Mouse (Mus musculus) liver, embryonic 14.5 days (tissue): Measurements from ENCODE around the gene Cacna1f. TPM values are rescaled to one million over a fixed set of nuclear protein-coding genes. Genes with fewer than 3 reads are reported as not detected.

Source experiments
- ATAC-seq: fragments of 200-750 bp; cut with Nextera tagmentation; 2 replicates; pipeline ENCODE4 v1.8.0; 2017; ENCODE audit warnings: moderate number of reproducible peaks, mild to moderate bottlenecking, moderate library complexity; ENCODE audit not compliant: insufficient read depth
- DNase-seq, 3 experiments: peaks; one replicate each; pipeline ENCODE4 v3.0.0-alpha.2; 2012 to 2013; ENCODE audit warnings: low read depth in 3 of 3, low spot score in 3 of 3
- H3K27ac ChIP-seq: fragments of 300-500 bp; sonication (generic); 2 replicates; pipeline ENCODE4 v1.5.1; 2014; ENCODE audit warnings: moderate library complexity, mild to moderate bottlenecking, control low read depth, inconsistent platforms
- H3K27me3 ChIP-seq: fragments of 300-500 bp; sonication (generic); 2 replicates; pipeline ENCODE4 v1.6.1; 2014; ENCODE audit warnings: mild to moderate bottlenecking, low read length, moderate library complexity; ENCODE audit not compliant: control insufficient read depth, insufficient read depth
- H3K36me3 ChIP-seq: fragments of 300-500 bp; sonication (generic); replicated peaks from 2 replicates; pipeline ENCODE4 v1.6.1; 2014; ENCODE audit warnings: low read depth; ENCODE audit not compliant: control insufficient read depth, insufficient read depth
- H3K4me1 ChIP-seq, 2 experiments: fragments of 200-500 bp in 1 of 2; fragments of 300-500 bp in 1 of 2; sonication (generic) in 1 of 2; replicated peaks; 2 replicates each; pipeline ENCODE4 v1.6.1; 2012 to 2014; ENCODE audit warnings: antibody characterized with exemption in 1 of 2, inconsistent platforms in 1 of 2, low read length in 1 of 2; ENCODE audit not compliant: control insufficient read depth in 2 of 2, insufficient read depth in 2 of 2
- H3K4me2 ChIP-seq: fragments of 300-500 bp; sonication (generic); 2 replicates; pipeline ENCODE4 v1.6.1; 2014; ENCODE audit warnings: low read depth, mild to moderate bottlenecking, control low read depth, moderate library complexity
- H3K4me3 ChIP-seq, 2 experiments: fragments of 200-500 bp in 1 of 2; fragments of 300-500 bp in 1 of 2; sonication (generic) in 1 of 2; 2 replicates each; pipeline ENCODE4 v1.5.1; 2012 to 2014; ENCODE audit warnings: low read depth in 2 of 2, low read length in 2 of 2, mild to moderate bottlenecking in 2 of 2, control low read depth in 1 of 2, inconsistent platforms in 1 of 2, moderate library complexity in 1 of 2; ENCODE audit not compliant: insufficient read depth in 1 of 2
- H3K9ac ChIP-seq: fragments of 300-500 bp; sonication (generic); replicated peaks from 2 replicates; pipeline ENCODE4 v1.6.1; 2014; ENCODE audit warnings: mild to moderate bottlenecking, control low read depth, moderate library complexity
- H3K9me3 ChIP-seq: fragments of 300-500 bp; sonication (generic); 2 replicates; pipeline ENCODE4 v1.6.1; 2016; ENCODE audit warnings: low read length, mixed read lengths; ENCODE audit not compliant: control insufficient read depth
- CTCF ChIP-seq: IDR thresholded peaks from 2 replicates; pipeline ENCODE4 v1.5.1; 2016; ENCODE audit warnings: antibody characterized with exemption, low read depth, control low read depth
- EP300 ChIP-seq: IDR thresholded peaks from 2 replicates; pipeline ENCODE4 v1.6.1; 2016; ENCODE audit warnings: antibody characterized with exemption, low read depth
- WGBS: fragments of 180-500 bp; shearing (Covaris S2); extraction: QIAGEN DNeasy Blood & Tissue Kit; methylation state at CpG from one replicate; pipeline ENCODE4 v1.1.7; 2014; ENCODE audit not compliant: insufficient replicate concordance; 5-methylcytosine and 5-hydroxymethylcytosine counted together
- polyA plus RNA-seq, 2 experiments: library from polyadenylated mRNA; depleted of rRNA in 1 of 2; stranded (reverse) in 1 of 2; unstranded in 1 of 2; fragments of >200 nt; fragmentation: Nextera tagmentation in 1 of 2; extraction: Ambion mirVana in 1 of 2; gene quantifications; 2 replicates each; pipeline versions ENCODE4 v1.2.1 to v1.2.3; 2012 to 2014

Cacna1f gene
- polyA plus RNA-seq, 2 experiments, result 0.04 to 0.11 TPM

DNA sequence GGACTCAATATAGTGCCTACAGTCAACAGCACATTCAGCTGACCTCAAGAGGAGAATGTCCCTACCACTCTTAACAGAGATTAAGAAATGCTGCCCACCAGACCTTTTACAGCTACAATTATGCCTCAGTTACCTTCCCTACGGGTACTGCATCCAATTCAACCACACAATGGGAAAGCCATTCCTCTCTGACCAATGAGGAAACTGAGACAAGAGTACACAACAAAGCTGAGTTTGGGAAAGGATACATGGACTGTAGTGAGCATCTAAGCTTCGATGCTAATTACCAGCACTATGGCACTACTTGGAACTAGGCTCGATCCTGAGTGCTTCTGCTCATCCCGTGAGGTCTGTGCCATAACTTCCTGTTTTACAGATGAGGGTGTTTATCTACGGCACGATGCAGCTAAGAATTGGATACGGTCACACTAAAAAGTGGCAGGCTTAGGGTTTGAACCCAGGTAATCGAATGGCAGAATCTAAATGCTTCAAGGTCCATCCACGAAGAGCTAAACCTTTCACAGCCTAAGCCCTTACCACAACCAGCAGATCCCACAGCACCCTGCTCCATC lies 35.2 kb upstream of the Cacna1f start:
- Histone ChIP-seq H3K27ac (no peak overlapping the region), H3K4me1 (peaks cover 10 to 29% of the 10 kb centered on the region in 2 experiments), H3K4me3 (no peak overlapping the region), H3K9ac (no peak overlapping the region), H3K4me2 (no peak overlapping the region), H3K36me3 (no peaks in the 10 kb centered on the region), H3K9me3 (no peaks in the 10 kb centered on the region), H3K27me3 (no peaks in the 10 kb centered on the region)
- WGBS, result 53% methylated on average over 9 of the region's 9 CpGs
- DNase-seq (no peak), ATAC-seq (no peak)
- TF ChIP-seq CTCF (no peak), EP300 (no peak)

DNA sequence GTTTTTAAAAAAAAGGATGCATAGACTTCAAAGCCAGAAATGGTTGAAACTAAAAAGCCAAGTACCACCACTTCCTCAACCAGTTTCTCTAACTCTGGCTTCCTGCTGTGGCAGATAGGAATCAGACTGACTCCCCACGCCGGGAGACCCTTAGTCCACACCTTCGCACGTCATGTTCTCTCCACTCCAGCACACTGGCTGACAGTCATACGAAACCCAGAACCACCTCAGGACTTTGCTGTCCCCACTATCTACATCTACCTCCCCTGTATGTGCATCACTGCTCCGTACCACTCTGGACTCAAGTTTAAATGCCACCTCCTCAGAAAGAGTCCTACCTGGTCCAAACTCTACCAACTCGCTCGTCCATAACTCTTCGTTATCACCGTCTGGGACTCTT lies 34.4 kb upstream of the Cacna1f start:
- Histone ChIP-seq H3K27ac (no peak overlapping the region), H3K9ac (no peak overlapping the region), H3K4me3 (no peak overlapping the region), H3K36me3 (no peaks in the 10 kb centered on the region), H3K27me3 (no peaks in the 10 kb centered on the region), H3K9me3 (no peaks in the 10 kb centered on the region), H3K4me2 (peak overlapping the region; percentile 80), H3K4me1 (peaks cover 10 to 29% of the 10 kb centered on the region in 2 experiments)
- TF ChIP-seq EP300, result no peak
- ATAC-seq (no peak), DNase-seq (no peak)
- WGBS, result 34% methylated on average over 10 of the region's 10 CpGs

DNA sequence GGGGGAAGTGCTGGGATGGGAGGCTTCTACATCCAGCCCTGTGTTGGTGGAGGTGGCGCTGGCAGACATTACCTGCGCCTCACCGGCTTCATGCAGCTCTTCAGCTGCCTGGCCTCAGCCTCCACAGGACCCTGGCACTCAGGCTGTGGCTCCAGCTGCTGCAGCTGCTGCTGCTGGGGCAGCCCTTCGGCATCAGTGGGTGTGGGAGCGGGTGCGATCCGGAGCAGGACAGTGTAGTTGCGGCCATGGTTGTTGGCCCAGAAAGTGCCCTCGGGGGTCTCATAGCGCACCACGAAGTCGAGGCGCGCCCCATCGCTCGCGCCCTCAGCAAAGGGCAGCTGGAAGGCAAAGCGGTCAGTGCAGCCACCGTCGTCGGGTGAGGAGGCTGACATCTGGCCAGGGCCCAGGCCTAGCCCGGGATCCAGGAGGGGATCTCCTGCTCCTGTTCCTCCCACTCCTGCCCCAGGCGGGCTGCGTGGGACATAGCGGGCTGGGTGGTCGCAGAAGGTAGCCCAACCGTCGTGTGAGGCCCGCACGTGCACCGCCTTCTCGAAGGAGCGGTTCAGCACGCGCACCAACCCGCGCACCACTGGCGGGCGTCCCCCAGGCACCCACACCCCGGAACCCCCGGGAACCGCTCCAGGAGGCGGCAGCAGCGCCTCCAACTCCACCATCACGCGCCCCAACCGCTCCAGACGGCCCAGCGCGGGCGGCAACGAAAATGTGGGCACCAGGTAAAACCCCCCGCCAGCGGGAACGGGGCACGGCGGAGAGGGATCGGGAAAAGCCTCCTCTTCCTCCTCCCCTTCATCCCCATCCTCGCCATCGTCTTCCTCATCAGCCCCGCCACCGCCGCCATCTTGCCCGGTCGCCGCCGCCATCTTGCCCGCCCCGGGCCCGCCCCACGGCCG lies 33.5 kb upstream of the Cacna1f start, which contains the start of gene Foxp3:
Gene Foxp3 (plus strand): TSS at position 469 of the 911 bp plus-strand sequence.
- H3K4me2 ChIP-seq, result peak within 1 kb of the TSS; percentile 80
- no peaks in the 10 kb centered on the region for H3K9me3 ChIP-seq
- TF ChIP-seq CTCF, result no peak
- peak; percentile 59 for ATAC-seq
- H3K36me3 ChIP-seq, result no peaks in the 10 kb centered on the region
- 25% methylated on average over 66 of the region's 72 CpGs for WGBS
- H3K4me3 ChIP-seq, result peak within 1 kb of the TSS; percentile 77 to 91
- DNase-seq, result no peak
- H3K27ac ChIP-seq, result peak within 1 kb of the TSS; percentile 53
- no peaks in the 10 kb centered on the region for H3K27me3 ChIP-seq
- H3K9ac ChIP-seq, result peak within 1 kb of the TSS; percentile 74
- H3K4me1 ChIP-seq, result peaks cover 10 to 29% of the 10 kb centered on the region in 2 experiments

DNA sequence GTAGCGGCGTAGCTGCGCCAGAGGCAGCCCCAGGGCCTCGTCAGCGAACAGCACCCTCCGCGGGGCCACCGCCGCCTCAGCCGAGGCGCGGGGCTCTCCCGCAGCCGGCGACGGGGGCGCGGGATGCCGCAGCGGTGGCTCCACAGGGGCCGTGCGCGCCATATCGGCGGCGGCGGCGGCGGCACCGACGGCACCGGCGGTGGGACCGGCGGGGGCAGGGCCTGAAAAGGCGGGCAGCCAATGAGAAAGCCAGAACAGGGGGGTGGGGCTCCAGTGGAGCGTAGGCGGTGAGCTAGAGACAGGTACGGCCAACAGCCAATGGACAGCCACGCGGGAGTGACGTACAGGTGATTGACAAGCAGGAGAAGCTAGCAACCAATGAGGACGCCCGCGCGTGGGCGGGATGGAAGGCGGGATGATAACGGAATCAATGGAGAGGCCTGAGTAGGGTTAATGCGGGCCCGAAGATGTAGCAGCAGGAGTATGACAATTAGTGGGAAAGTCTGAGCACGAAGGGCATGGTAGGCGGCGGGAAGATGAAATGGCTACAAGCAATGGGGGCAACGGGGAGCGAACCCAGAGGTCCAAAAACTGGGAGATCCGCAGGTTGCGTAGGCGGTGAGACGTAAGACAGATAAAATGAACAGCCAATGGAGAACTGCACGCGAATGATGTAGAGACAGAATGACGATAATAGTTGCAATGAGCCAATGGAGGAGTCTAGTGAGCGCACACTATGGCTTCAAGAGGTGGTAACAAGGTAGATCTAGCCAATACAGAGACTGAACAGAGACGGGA lies 32.6 kb upstream of the Cacna1f start, which contains the start of gene Ppp1r3f:
Gene Ppp1r3f (minus strand): TSS at position 197 of the 798 bp plus-strand sequence.
- H3K4me3 ChIP-seq, result peak within 1 kb of the TSS; percentile 77 to 91
- ATAC-seq, result peak; percentile 97
- H3K27ac ChIP-seq, result peak within 1 kb of the TSS; percentile 53
- no peaks in the 10 kb centered on the region for H3K27me3 ChIP-seq
- peak; percentile 88 to 92 (median 90) for DNase-seq
- no peak for TF ChIP-seq CTCF
- TF ChIP-seq EP300, result no peak
- peak within 1 kb of the TSS; percentile 74 for H3K9ac ChIP-seq
- 18% methylated on average over 56 of the region's 65 CpGs for WGBS
- H3K9me3 ChIP-seq, result no peaks in the 10 kb centered on the region
- peak within 1 kb of the TSS; percentile 80 for H3K4me2 ChIP-seq
- H3K4me1 ChIP-seq, result peaks cover 10 to 29% of the 10 kb centered on the region in 2 experiments
- H3K36me3 ChIP-seq, result no peaks in the 10 kb centered on the region
